Mouse (Mus musculus): ENCODE results near the gene Klkb1. TPM values are rescaled to one million over a fixed set of nuclear protein-coding genes. Genes with fewer than 3 reads are reported as not detected.
"Not testable (repeated sequence)": the region's sequence is repeated elsewhere in the genome, so short reads cannot be mapped to it uniquely, and the experiment has no call there.

The Klkb1 gene
- polyA plus RNA-seq, 1 experiment from 2014 or later = 0.08 TPM

GRCm38 (mm10) chr8:45329206-45329980, 34.7 kb upstream of the Klkb1 start:
- no peak overlapping the region for H3K4me2 ChIP-seq (ENCODE audit: low read length)
- no peak overlapping the region for H3K4me3 ChIP-seq (replicated peaks; ENCODE audit: low read depth, low read length)
- H3K4me1 ChIP-seq (replicated peaks; ENCODE audit: insufficient read depth, low read length) = no peaks in the 10 kb centered on the region; the same call in 1 of the 2 replicates
- no peak overlapping the region for H3K9ac ChIP-seq (ENCODE audit: low read depth, low read length)
- no peak for DNase-seq (ENCODE audit: low spot score)
- no peak overlapping the region for H3K27ac ChIP-seq
- WGBS = 87% methylated on average over 6 of the region's 6 CpGs
- no peak for ATAC-seq (replicated peaks; ENCODE audit: low FRiP score, low read depth)
- no peak for TF ChIP-seq CTCF (IDR thresholded peaks at IDR 0.05; ENCODE audit: low read depth)
- H3K36me3 ChIP-seq (ENCODE audit: insufficient read depth, low read length) = no peaks in the 10 kb centered on the region
- H3K9me3 ChIP-seq (replicated peaks; ENCODE audit: low read length) = no peaks in the 10 kb centered on the region
- H3K27me3 ChIP-seq (ENCODE audit: insufficient read depth, low read length) = no peaks in the 10 kb centered on the region

DNA sequence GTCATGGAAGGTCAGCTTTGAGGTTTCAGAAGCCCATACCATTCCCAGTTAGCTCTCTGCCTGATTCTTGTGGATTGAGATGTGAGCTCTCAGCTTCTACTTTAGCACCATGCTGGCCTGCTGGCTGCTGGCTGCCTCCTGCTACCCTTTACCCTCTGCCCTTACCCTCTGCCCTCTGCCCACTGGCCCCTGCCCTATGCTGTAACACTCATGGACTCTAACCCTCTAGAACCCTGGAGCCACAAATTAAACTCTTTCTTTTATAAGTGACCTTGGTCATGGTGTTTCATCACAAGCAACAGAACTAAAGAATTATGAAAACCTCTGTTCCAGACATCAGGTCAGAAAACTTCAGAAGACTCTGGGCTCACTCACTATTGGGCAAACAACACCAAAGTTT, 32.4 kb upstream of the Klkb1 start:
- DNase-seq (ENCODE audit: low spot score); H3K4me3 ChIP-seq (replicated peaks; ENCODE audit: low read depth, low read length); H3K9me3 ChIP-seq (replicated peaks; ENCODE audit: low read length); ATAC-seq (replicated peaks; ENCODE audit: low FRiP score, low read depth); H3K27ac ChIP-seq; H3K27me3 ChIP-seq (ENCODE audit: insufficient read depth, low read length); H3K36me3 ChIP-seq (ENCODE audit: insufficient read depth, low read length); H3K9ac ChIP-seq (ENCODE audit: low read depth, low read length); H3K4me2 ChIP-seq (ENCODE audit: low read length); H3K4me1 ChIP-seq (replicated peaks; ENCODE audit: insufficient read depth, low read length): not testable (repeated sequence)

DNA sequence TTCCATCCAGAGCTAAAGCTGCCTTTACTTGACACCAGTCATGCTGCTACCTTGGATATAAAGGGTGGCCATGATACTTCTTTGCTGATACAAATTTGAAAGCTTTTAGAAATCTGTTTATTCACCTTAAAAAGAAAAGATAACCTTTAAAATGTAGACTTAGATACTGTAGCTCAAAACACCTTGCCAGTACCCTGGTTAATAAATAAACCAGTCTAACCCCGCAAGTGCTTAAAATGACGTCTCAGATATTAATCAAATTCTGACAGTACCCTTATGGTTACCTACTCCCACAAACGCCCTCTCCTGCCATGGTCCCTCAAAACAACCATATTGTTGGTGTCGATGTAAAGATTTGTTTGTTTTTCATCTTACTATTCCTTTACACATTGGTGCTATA, 29.5 kb upstream of the Klkb1 start:
- DNase-seq (ENCODE audit: low spot score) = no peak
- no peak overlapping the region for H3K9ac ChIP-seq (ENCODE audit: low read depth, low read length)
- no peak for ATAC-seq (replicated peaks; ENCODE audit: low FRiP score, low read depth)

GRCm38 (mm10) chr8:45321365-45321764, 26.7 kb upstream of the Klkb1 start:
- H3K9ac ChIP-seq (ENCODE audit: low read depth, low read length) = no peak overlapping the region
- ATAC-seq (replicated peaks; ENCODE audit: low FRiP score, low read depth) (no peak), DNase-seq (ENCODE audit: low spot score) (no peak)
- H3K27me3 ChIP-seq (ENCODE audit: insufficient read depth, low read length) = no peaks in the 10 kb centered on the region
- H3K36me3 ChIP-seq (ENCODE audit: insufficient read depth, low read length) = no peaks in the 10 kb centered on the region
- no peak overlapping the region for H3K27ac ChIP-seq
- no peaks in the 10 kb centered on the region for H3K4me1 ChIP-seq (replicated peaks; ENCODE audit: insufficient read depth, low read length)
- WGBS = 75% methylated on average over 2 of the region's 2 CpGs
- H3K4me2 ChIP-seq (ENCODE audit: low read length) = no peak overlapping the region
- no peaks in the 10 kb centered on the region for H3K9me3 ChIP-seq (replicated peaks; ENCODE audit: low read length)
- TF ChIP-seq CTCF (IDR thresholded peaks at IDR 0.05; ENCODE audit: low read depth) = no peak
- H3K4me3 ChIP-seq (replicated peaks; ENCODE audit: low read depth, low read length) = no peak overlapping the region

More for the DNA sequence above, 29.5 kb upstream of the Klkb1 start:
- TF ChIP-seq CTCF (IDR thresholded peaks at IDR 0.05; ENCODE audit: low read depth) = no peak
- 60% methylated on average over 4 of the region's 4 CpGs for WGBS
- no peak overlapping the region for H3K27ac ChIP-seq
- no peak overlapping the region for H3K4me2 ChIP-seq (ENCODE audit: low read length)
- H3K36me3 ChIP-seq (ENCODE audit: insufficient read depth, low read length) = no peaks in the 10 kb centered on the region
- H3K27me3 ChIP-seq (ENCODE audit: insufficient read depth, low read length) = no peaks in the 10 kb centered on the region
- H3K4me1 ChIP-seq (replicated peaks; ENCODE audit: insufficient read depth, low read length) = no peaks in the 10 kb centered on the region
- H3K4me3 ChIP-seq (replicated peaks; ENCODE audit: low read depth, low read length) = no peak overlapping the region
- no peaks in the 10 kb centered on the region for H3K9me3 ChIP-seq (replicated peaks; ENCODE audit: low read length)

GRCm38 (mm10) chr8:45320930-45321329, 26.3 kb upstream of the Klkb1 start:
- TF ChIP-seq CTCF (IDR thresholded peaks at IDR 0.05; ENCODE audit: low read depth) = no peak
- DNase-seq (ENCODE audit: low spot score) (no peak), ATAC-seq (replicated peaks; ENCODE audit: low FRiP score, low read depth) (no peak)
- no peaks in the 10 kb centered on the region for H3K27me3 ChIP-seq (ENCODE audit: insufficient read depth, low read length)
- no peaks in the 10 kb centered on the region for H3K4me1 ChIP-seq (replicated peaks; ENCODE audit: insufficient read depth, low read length)
- WGBS = 71% methylated on average over 1 of the region's 1 CpGs
- H3K4me2 ChIP-seq (ENCODE audit: low read length) = no peak overlapping the region
- no peak overlapping the region for H3K9ac ChIP-seq (ENCODE audit: low read depth, low read length)
- no peak overlapping the region for H3K4me3 ChIP-seq (replicated peaks; ENCODE audit: low read depth, low read length)
- no peaks in the 10 kb centered on the region for H3K9me3 ChIP-seq (replicated peaks; ENCODE audit: low read length)
- H3K27ac ChIP-seq = no peak overlapping the region
- no peaks in the 10 kb centered on the region for H3K36me3 ChIP-seq (ENCODE audit: insufficient read depth, low read length)

- no peaks in the 10 kb centered on the region for H3K9me3 ChIP-seq (replicated peaks; ENCODE audit: low read length)
- H3K4me2 ChIP-seq (ENCODE audit: low read length) = no peak overlapping the region
- no peaks in the 10 kb centered on the region for H3K4me1 ChIP-seq (replicated peaks; ENCODE audit: insufficient read depth, low read length)
- H3K27me3 ChIP-seq (ENCODE audit: insufficient read depth, low read length) = no peaks in the 10 kb centered on the region
- ATAC-seq (replicated peaks; ENCODE audit: low FRiP score, low read depth) = no peak
- no peak for TF ChIP-seq CTCF (IDR thresholded peaks at IDR 0.05; ENCODE audit: low read depth)
- DNase-seq (ENCODE audit: low spot score) = no peak
- H3K36me3 ChIP-seq (ENCODE audit: insufficient read depth, low read length) = no peaks in the 10 kb centered on the region
- no peak overlapping the region for H3K4me3 ChIP-seq (replicated peaks; ENCODE audit: low read depth, low read length)
- 79% methylated on average over 4 of the region's 4 CpGs for WGBS
- no peak overlapping the region for H3K9ac ChIP-seq (ENCODE audit: low read depth, low read length)
- no peak overlapping the region for H3K27ac ChIP-seq
These were observed 16.3 kb upstream of the Klkb1 start for GRCm38 (mm10) chr8:45310967-45311366.

DNA sequence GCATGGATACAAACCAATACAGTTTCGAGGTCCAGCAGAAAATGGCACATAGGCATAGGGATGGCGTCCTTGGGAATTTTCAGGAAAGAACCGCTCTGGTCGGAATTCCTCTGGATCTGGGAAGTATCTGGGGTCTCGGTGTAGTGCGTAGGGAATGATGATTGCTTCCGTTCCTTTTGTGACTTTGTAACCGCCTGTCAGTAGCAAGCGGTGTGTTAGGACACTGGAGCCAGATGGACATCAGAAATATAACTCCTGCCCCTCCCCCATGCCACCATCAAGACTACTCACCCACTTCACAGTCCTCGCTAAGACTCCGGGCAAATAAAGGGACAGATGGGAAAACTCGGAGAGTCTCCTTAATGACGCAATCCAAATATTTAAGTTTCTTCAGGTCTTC, 13.7 kb upstream of the Klkb1 start, which contains the start of gene Gm45753:
Gene Gm45753 (minus strand): TSS at position 101 of the 400 bp plus-strand sequence.
- Histone ChIP-seq H3K4me3 (replicated peaks; ENCODE audit: low read depth, low read length) (no peak within 1 kb of the TSS), H3K27me3 (ENCODE audit: insufficient read depth, low read length) (no peaks in the 10 kb centered on the region), H3K36me3 (ENCODE audit: insufficient read depth, low read length) (no peaks in the 10 kb centered on the region), H3K4me1 (replicated peaks; ENCODE audit: insufficient read depth, low read length) (no peaks in the 10 kb centered on the region), H3K27ac (no peak within 1 kb of the TSS), H3K9me3 (replicated peaks; ENCODE audit: low read length) (no peaks in the 10 kb centered on the region), H3K4me2 (ENCODE audit: low read length) (no peak within 1 kb of the TSS), H3K9ac (ENCODE audit: low read depth, low read length) (no peak within 1 kb of the TSS)
- DNase-seq (ENCODE audit: low spot score) = no peak
- ATAC-seq (replicated peaks; ENCODE audit: low FRiP score, low read depth) = no peak
- TF ChIP-seq CTCF (IDR thresholded peaks at IDR 0.05; ENCODE audit: low read depth) = no peak
- WGBS = 83% methylated on average over 13 of the region's 13 CpGs
